11 mouse cellular contexts compared by ENCODE assay signal in genomic region chr1:133268503-133268902, GRCm38 (mm10). TPM values are rescaled to one million over a fixed set of nuclear protein-coding genes. Genes with fewer than 3 reads are reported as not detected.
DNase-seq lines count a peak whose midpoint lies in the region; ATAC-seq and TF ChIP-seq lines count a peak whose summit lies in the region.
"Had no signal": no experiment of that assay in that cellular context is flagged by ENCODE, and none has a peak within 500 bp of the region (broad histone marks: within the 10 kb centered on the region; RNA-seq: fewer than 3 reads in every experiment).

No protein-coding gene starts in this region.

- no peak overlapping the region for H3K4me3 ChIP-seq in left cerebral cortex, adult 2 months
- no peak overlapping the region for H3K4me3 ChIP-seq in embryonic facial prominence, embryonic 10.5 days
- no peak overlapping the region for H3K4me3 ChIP-seq in hindbrain, embryonic 10.5 days
- no peak overlapping the region for H3K4me3 ChIP-seq in midbrain, embryonic 14.5 days (replicated peaks; ENCODE audit: low read depth, low read length)

- peak; percentile 55; the same call in 1 of the 2 replicates for ATAC-seq in midbrain, embryonic 14.5 days (ENCODE audit: low FRiP score, low TSS enrichment)
- no peak for ATAC-seq in megakaryocyte, adult 5-6 weeks (ENCODE audit: poor library complexity, severe bottlenecking)

- peak overlapping the region; percentile 39; the same call in 1 of the 2 replicates for H3K9ac ChIP-seq in midbrain, embryonic 14.5 days (replicated peaks; ENCODE audit: low read length)

- no peak overlapping the region for H3K27ac ChIP-seq in left cerebral cortex, adult 2 months
- H3K27ac ChIP-seq in embryonic facial prominence, embryonic 10.5 days (replicated peaks), result peak overlapping the region; percentile 52
- H3K27ac ChIP-seq in hindbrain, embryonic 10.5 days, result peak overlapping the region; percentile 87
- peak overlapping the region; percentile 72 for H3K27ac ChIP-seq in midbrain, embryonic 14.5 days (replicated peaks; ENCODE audit: low read depth, low read length)

- no peak overlapping the region for H3K4me2 ChIP-seq in midbrain, embryonic 14.5 days (ENCODE audit: low read length)

- H3K9me3 ChIP-seq in embryonic facial prominence, embryonic 10.5 days, result no peaks in the 10 kb centered on the region
- H3K9me3 ChIP-seq in hindbrain, embryonic 10.5 days, result no peaks in the 10 kb centered on the region
- no peaks in the 10 kb centered on the region for H3K9me3 ChIP-seq in midbrain, embryonic 14.5 days (ENCODE audit: control insufficient read depth, low read length)

- intact Hi-C loops in left cerebral cortex, adult 2 months (cut with DNase I), result no loop called here
- intact Hi-C loops in left cerebral cortex, postnatal 14 days (cut with DNase I), result loop anchor here (5.0 kb wide), 1 partner anchor 41 kb away; no protein-coding TSS in a partner anchor

- H3K27me3 ChIP-seq in embryonic facial prominence, embryonic 10.5 days (replicated peaks; ENCODE audit: low read depth, poor library complexity, severe bottlenecking), result peaks cover 17% of the 10 kb centered on the region
- H3K27me3 ChIP-seq in hindbrain, embryonic 10.5 days (ENCODE audit: insufficient read depth, poor library complexity, severe bottlenecking), result no peaks in the 10 kb centered on the region; the same call in 1 of the 2 replicates
- H3K27me3 ChIP-seq in midbrain, embryonic 14.5 days (ENCODE audit: control insufficient read depth, insufficient read depth, low read length), result no peaks in the 10 kb centered on the region

- no peak for DNase-seq in left cerebral cortex, adult 2 months (ENCODE audit: extremely low spot score in 1 of 2, low spot score in 2 of 2)
- no peak for DNase-seq in left cerebral cortex, postnatal 14 days (ENCODE audit: low spot score in 2 of 2)
- DNase-seq in embryonic facial prominence, embryonic 10.5 days (ENCODE audit: low spot score), result peak; percentile 29
- DNase-seq in hindbrain, embryonic 10.5 days (ENCODE audit: low spot score), result peak; percentile 20
- DNase-seq in midbrain, embryonic 14.5 days, result no peak
- DNase-seq in cerebellum, adult 9-10 months, result no peak
- DNase-seq in adipocyte (ENCODE audit: low spot score), result no peak

- peak; percentile 29 for TF ChIP-seq CTCF in left cerebral cortex, adult 2 months (IDR thresholded peaks at IDR 0.05)

- peaks cover 45% of the 10 kb centered on the region for H3K4me1 ChIP-seq in embryonic facial prominence, embryonic 10.5 days
- H3K4me1 ChIP-seq in hindbrain, embryonic 10.5 days (replicated peaks), result peaks cover 50% of the 10 kb centered on the region
- H3K4me1 ChIP-seq in midbrain, embryonic 14.5 days (ENCODE audit: control insufficient read depth, insufficient read depth, low read length), result peaks cover 20% of the 10 kb centered on the region

- 73% methylated on average over 3 of the region's 3 CpGs for WGBS in embryonic facial prominence, embryonic 10.5 days
- 65% methylated on average over 3 of the region's 3 CpGs for WGBS in hindbrain, embryonic 10.5 days
- 69% methylated on average over 3 of the region's 3 CpGs for WGBS in midbrain, embryonic 14.5 days

- H3K36me3 ChIP-seq in embryonic facial prominence, embryonic 10.5 days (replicated peaks), result 0 out of 2 replicates have a peak, but pooled peaks cover 4% of the 10 kb centered on the region
- peaks cover 72% of the 10 kb centered on the region for H3K36me3 ChIP-seq in hindbrain, embryonic 10.5 days
- peaks cover 70% of the 10 kb centered on the region for H3K36me3 ChIP-seq in midbrain, embryonic 14.5 days (ENCODE audit: control insufficient read depth, insufficient read depth, low read length)

RNA-seq across cellular contexts. Expression of gene Golt1a, which starts 41.1 kb away (rescaled TPM):
- under 1 TPM; 0.37 to 0.72 TPM for total RNA-seq in left cerebral cortex, adult 2 months (2021)
- 1 to 10 TPM in 1 of 2 experiments, not detected in 1; 1.4 TPM for total RNA-seq in left cerebral cortex, postnatal 14 days (2021)
- not detected in 2 replicates for polyA plus RNA-seq in embryonic facial prominence, embryonic 10.5 days (2016; fragmentation: Nextera tagmentation; extraction: Ambion mirVana)
- polyA plus RNA-seq in hindbrain, embryonic 10.5 days (2016; fragmentation: Nextera tagmentation; extraction: Ambion mirVana), result not detected in 2 replicates
- not detected in 2 replicates for polyA plus RNA-seq in midbrain, embryonic 14.5 days (2014; fragmentation: Nextera tagmentation; extraction: Ambion mirVana)
- not detected in 2 replicates for total RNA-seq in megakaryocyte, adult 5-6 weeks (2015)
- not detected in 2 replicates for total RNA-seq in megakaryocyte, adult 5-6 weeks (2017)
- total RNA-seq: layer of hippocampus, adult 8-10 months had no signal
- polyA plus RNA-seq: embryonic facial prominence, embryonic 14.5 days; heart, embryonic 14.5 days had no signal

RNA-seq across cellular contexts. Expression of gene Kiss1, which starts 53.2 kb away (rescaled TPM):
- total RNA-seq in left cerebral cortex, adult 2 months (2021), result 1 to 10 TPM in 1 of 2 experiments, not detected in 1; 1.6 TPM
- 1 to 10 TPM in 1 of 2 experiments, not detected in 1; 1.8 TPM for total RNA-seq in left cerebral cortex, postnatal 14 days (2021)
- polyA plus RNA-seq in embryonic facial prominence, embryonic 10.5 days (2016; fragmentation: Nextera tagmentation; extraction: Ambion mirVana), result not detected in 2 replicates
- not detected in 2 replicates for polyA plus RNA-seq in hindbrain, embryonic 10.5 days (2016; fragmentation: Nextera tagmentation; extraction: Ambion mirVana)
- not detected in 2 replicates for polyA plus RNA-seq in midbrain, embryonic 14.5 days (2014; fragmentation: Nextera tagmentation; extraction: Ambion mirVana)
- total RNA-seq in megakaryocyte, adult 5-6 weeks (2015), result not detected in 2 replicates
- total RNA-seq in megakaryocyte, adult 5-6 weeks (2017), result not detected in 2 replicates
- total RNA-seq: layer of hippocampus, adult 8-10 months had no signal
- polyA plus RNA-seq: embryonic facial prominence, embryonic 14.5 days; heart, embryonic 14.5 days had no signal

Comparison
In these comparisons a context has a peak if more than half of its experiments do, and no peak if none do; other contexts are left out.
1. DNase-seq: peak in embryonic facial prominence, embryonic 10.5 days (single experiment) and hindbrain, embryonic 10.5 days (single experiment); none in left cerebral cortex, adult 2 months (0 of 2), left cerebral cortex, postnatal 14 days (0 of 2), midbrain, embryonic 14.5 days (single experiment), cerebellum, adult 9-10 months (single experiment) and adipocyte (single experiment).